Mouse (Mus musculus) bone marrow macrophage, adult 2 months (primary cell): ENCODE data around the gene Pear1.

Source experiments
- CTCF ChIP-seq: IDR thresholded peaks from 2 replicates; pipeline ENCODE4 v1.5.1; 2012; ENCODE audit warnings: low read depth, mild to moderate bottlenecking, low read length, moderate library complexity
- POLR2A ChIP-seq: IDR thresholded peaks from 2 replicates; pipeline ENCODE4 v1.6.1; 2012; ENCODE audit warnings: mild to moderate bottlenecking, low read depth, low read length, borderline replicate concordance

- TF ChIP-seq POLR2A (no peak), CTCF (no peak)
Observed at GRCm38 (mm10) chr3:87801681-87802080, 22.4 kb downstream of the Pear1 start.
